Mouse (Mus musculus): ENCODE results near the gene Dmxl2. TPM values are rescaled to one million over a fixed set of nuclear protein-coding genes. Genes with fewer than 3 reads are reported as not detected.

The Dmxl2 gene
- total RNA-seq, 2 experiments from 2014 or later, result 12.9 to 15.1 TPM

DNA sequence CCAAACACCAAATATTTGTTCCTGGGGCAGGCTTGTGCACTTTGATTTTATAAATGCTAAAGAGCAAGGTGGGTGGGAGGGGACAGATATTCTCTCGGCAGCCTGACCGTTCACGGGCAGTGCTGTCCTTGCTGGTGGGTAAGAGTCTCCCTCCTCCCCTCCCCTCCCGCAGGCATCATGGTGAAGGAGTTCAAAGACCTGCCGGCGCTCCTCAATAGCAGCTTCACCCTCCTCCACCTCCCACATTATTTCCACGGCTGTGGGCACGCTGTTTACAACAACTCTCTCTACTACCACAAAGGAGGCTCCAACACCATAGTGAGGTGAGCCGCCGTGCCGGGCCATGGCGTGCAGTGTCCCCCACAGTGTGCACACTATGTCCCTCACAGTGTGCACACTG is 165.8 kb downstream of the Dmxl2 start:
- DNase-seq (ENCODE audit: low spot score in 2 of 2), result no peak

DNA sequence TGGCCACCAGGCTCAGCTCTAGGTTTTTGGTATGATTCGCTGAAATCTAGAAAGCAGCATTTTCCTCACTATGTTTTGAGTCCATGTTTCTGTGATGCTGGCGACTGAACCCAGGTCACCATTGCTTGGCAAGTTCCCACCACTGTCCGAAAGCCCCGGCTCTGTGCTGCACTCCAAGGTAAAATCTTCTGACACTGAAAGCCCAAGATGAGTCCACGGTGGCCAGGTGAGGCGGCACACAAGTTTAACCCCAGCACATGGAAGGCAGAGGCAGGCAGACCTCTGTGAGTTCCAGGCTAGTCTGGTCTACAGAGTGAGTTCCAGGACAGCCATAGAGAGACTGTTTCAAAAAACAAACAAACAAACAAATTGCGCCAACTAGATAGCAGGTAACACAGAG is 172.2 kb downstream of the Dmxl2 start:
- no peak for DNase-seq (ENCODE audit: low spot score in 2 of 2)

GRCm38 (mm10) chr9:54323456-54323855 is 178.0 kb downstream of the Dmxl2 start:
- DNase-seq (ENCODE audit: low spot score in 2 of 2), result no peak

- DNase-seq (ENCODE audit: low spot score in 2 of 2), result no peak
Measured at GRCm38 (mm10) chr9:54316363-54316762, 185.1 kb downstream of the Dmxl2 start.

Other genes starting within 250 kb of the Dmxl2 start
- not detected for gene Cyp19a1, start 233.5 kb downstream of the Dmxl2 start, total RNA-seq (2021)
- 10 to 100 TPM in 1 of 2 experiments, 1 to 10 TPM in 1; 6.5 to 14.9 TPM for gene Gldn, start 215.1 kb downstream of the Dmxl2 start, total RNA-seq (2021)
- not detected for gene Sh2d7, start 37.4 kb upstream of the Dmxl2 start, total RNA-seq (2021)
- 100 to 1,000 TPM in 1 of 2 experiments, 10 to 100 TPM in 1; 53.0 to 105 TPM for gene Cib2, start 58.6 kb upstream of the Dmxl2 start, total RNA-seq (2021)
- gene Idh3a, start 84.7 kb upstream of the Dmxl2 start, total RNA-seq (2021), result 100 to 1,000 TPM; 269 to 484 TPM
- gene Acsbg1, start 160.2 kb upstream of the Dmxl2 start, total RNA-seq (2021), result 100 to 1,000 TPM; 221 to 307 TPM
- 10 to 100 TPM; 34.7 to 51.7 TPM for gene Dnaja4, start 197.2 kb upstream of the Dmxl2 start, total RNA-seq (2021)
- gene Wdr61, start 232.9 kb upstream of the Dmxl2 start, total RNA-seq (2021), result 10 to 100 TPM; 66.4 to 71.3 TPM

Measured in adrenal gland, adult 18-20 months (tissue).